Mouse (Mus musculus) testis, adult 2 months (tissue): ENCODE data around the gene Tmem108.

Source experiments
- CTCF ChIP-seq: fragments of 200-500 bp; IDR thresholded peaks from 2 replicates; pipeline ENCODE4 v1.5.1; 2012; ENCODE audit warnings: low read depth, mild to moderate bottlenecking, inconsistent platforms, low read length, moderate library complexity; ENCODE audit not compliant: control insufficient read depth, insufficient read depth, insufficient replicate concordance
- POLR2A ChIP-seq: fragments of 200-500 bp; IDR thresholded peaks from 2 replicates; pipeline ENCODE4 v1.6.1; 2012; ENCODE audit warnings: low read depth, mild to moderate bottlenecking, inconsistent platforms, low read length, moderate library complexity; ENCODE audit not compliant: control insufficient read depth

DNA sequence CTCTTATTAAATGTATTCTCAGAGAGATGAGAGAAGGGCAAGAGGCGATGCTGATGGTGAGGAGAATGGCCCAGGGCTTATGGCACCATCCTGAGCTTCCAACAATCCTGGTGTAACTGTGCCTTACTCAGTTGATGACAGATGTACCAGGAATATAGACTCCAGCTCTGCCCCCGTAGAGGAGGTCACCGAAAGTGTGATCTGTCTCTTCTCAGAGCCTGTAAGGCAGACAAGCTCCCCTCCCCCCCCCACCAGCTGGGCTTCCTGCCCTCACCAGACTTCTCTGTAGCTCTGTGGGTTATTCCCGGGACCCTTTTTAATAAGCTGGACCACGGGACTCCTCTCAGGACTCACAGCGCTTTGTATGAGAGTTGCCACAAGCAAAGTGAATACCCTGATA, 157.8 kb downstream of the Tmem108 start:
- TF ChIP-seq CTCF = no peak
- no peak for TF ChIP-seq POLR2A
